Mouse (Mus musculus) kidney, postnatal 25 days (tissue): ENCODE data around the gene Lipc.

ENCODE experiments used
- DNase-seq, 2 experiments: peaks; one replicate each; pipeline ENCODE4 v3.0.0; 2021; ENCODE audit warnings: mixed read lengths in 2 of 2

Lipc gene

GRCm38 (mm10) chr9:70954226-70954625, 2.2 kb upstream of the Lipc start:
- no peak for DNase-seq

GRCm38 (mm10) chr9:70949336-70949735, 2.7 kb downstream of the Lipc start:
- no peak for DNase-seq

GRCm38 (mm10) chr9:70947312-70947711, 4.7 kb downstream of the Lipc start:
- DNase-seq = no peak

GRCm38 (mm10) chr9:70942686-70943333, 9.2 kb downstream of the Lipc start:
- DNase-seq = peak in 1 of 2 experiments; percentile 51

- no peak for DNase-seq
These were observed 12.1 kb downstream of the Lipc start for GRCm38 (mm10) chr9:70939752-70940501.

GRCm38 (mm10) chr9:70938850-70939249, 13.2 kb downstream of the Lipc start:
- no peak for DNase-seq

- DNase-seq = no peak
These were observed 13.9 kb downstream of the Lipc start for GRCm38 (mm10) chr9:70938134-70938533.

GRCm38 (mm10) chr9:70934587-70935295, 17.3 kb downstream of the Lipc start:
- DNase-seq = no peak

GRCm38 (mm10) chr9:70930641-70931020, 21.4 kb downstream of the Lipc start:
- DNase-seq = peak; percentile 26 to 47

GRCm38 (mm10) chr9:70929840-70930640, 22.0 kb downstream of the Lipc start:
- DNase-seq = peak; percentile 51 to 61

GRCm38 (mm10) chr9:70928472-70928871, 23.6 kb downstream of the Lipc start:
- DNase-seq = no peak

- no peak for DNase-seq
These were observed 24.3 kb downstream of the Lipc start for GRCm38 (mm10) chr9:70927701-70928100.

GRCm38 (mm10) chr9:70926820-70927588, 25.0 kb downstream of the Lipc start:
- no peak for DNase-seq

- no peak for DNase-seq
These were observed 26.8 kb downstream of the Lipc start for GRCm38 (mm10) chr9:70925225-70925624.

GRCm38 (mm10) chr9:70924763-70925162, 27.3 kb downstream of the Lipc start:
- DNase-seq = no peak

GRCm38 (mm10) chr9:70921781-70922565, 30.1 kb downstream of the Lipc start:
- DNase-seq = peak in 1 of 2 experiments; percentile 45

- peak in 1 of 2 experiments; percentile 32 for DNase-seq
These were observed 30.9 kb downstream of the Lipc start for GRCm38 (mm10) chr9:70921132-70921531.

- no peak for DNase-seq
These were observed 32.8 kb downstream of the Lipc start for GRCm38 (mm10) chr9:70919271-70919670.

GRCm38 (mm10) chr9:70916516-70916915, 35.5 kb downstream of the Lipc start:
- DNase-seq = no peak

- DNase-seq = no peak
These were observed 36.7 kb downstream of the Lipc start for GRCm38 (mm10) chr9:70915356-70915685.

- no peak for DNase-seq
These were observed 37.2 kb downstream of the Lipc start for GRCm38 (mm10) chr9:70914659-70915355.
